Mouse (Mus musculus): Measurements from ENCODE around the gene Zbtb40. TPM values are rescaled to one million over a fixed set of nuclear protein-coding genes. Genes with fewer than 3 reads are reported as not detected.

The Zbtb40 gene
- polyA plus RNA-seq, 1 experiment from 2014 or later: 5.0 TPM

DNA sequence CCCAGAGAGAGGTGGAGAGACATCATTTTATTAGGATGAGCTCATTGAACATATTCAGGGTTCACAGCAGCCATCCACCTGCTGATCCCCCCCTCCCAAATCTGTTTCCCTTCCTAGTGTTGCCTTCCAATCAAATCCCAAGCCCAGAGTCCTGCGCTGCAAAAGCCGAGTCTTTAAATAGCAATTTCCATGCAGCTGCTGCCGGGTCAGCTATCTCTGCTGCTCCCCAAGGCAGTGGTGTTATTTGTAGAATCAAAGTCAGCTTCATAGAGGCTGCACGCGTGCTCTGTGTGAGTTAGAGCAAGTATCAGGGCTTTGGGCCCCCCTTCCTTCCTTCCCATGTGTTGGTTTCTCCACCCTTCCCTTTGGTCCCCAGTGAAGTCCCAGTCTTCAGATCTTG, 5.2 kb upstream of the Zbtb40 start:
- WGBS: 69% methylated on average over 5 of the region's 5 CpGs

DNA sequence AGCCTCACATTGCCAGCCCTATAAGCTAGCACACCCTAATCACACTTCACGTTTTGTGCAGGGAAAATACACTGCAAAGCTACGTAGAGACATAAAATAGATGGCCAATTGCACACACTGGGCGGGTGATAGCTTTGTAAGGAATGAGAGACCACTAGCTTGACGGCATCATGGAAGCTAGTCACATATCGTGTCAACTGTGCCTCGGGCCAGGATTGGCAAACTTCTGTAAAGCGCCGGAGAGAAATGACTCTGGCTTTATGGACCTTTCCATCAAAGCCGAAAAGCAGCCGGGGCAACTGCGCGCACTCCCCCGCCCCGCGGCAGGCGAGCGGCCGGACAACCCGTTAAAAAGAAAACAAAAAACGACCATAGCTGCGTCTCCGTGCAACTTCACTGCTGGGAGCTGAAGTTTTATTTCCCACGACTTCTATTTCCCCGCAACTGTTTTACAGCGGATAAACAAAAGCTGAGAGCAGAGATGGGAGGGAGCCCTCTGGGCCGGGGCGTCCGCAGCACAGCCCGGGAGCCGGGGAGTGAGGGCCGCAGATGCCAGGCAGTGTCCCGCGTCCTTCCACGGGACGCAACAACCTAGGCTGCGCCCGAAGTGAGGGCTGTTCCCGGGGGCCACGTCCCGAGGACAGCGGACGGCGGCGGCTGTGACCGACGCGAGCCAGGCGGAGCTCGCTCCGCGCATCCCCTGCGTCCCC, 606 bp downstream of the Zbtb40 start:
- peaks cover 12% of the 10 kb centered on the region for H3K9me3 ChIP-seq
- peak overlapping the region; percentile 74 for H3K4me2 ChIP-seq (replicated peaks)
- ATAC-seq (ENCODE audit: low FRiP score, low read depth): peak; percentile 65
- peak overlapping the region; percentile 48; the same call in 1 of the 2 replicates for H3K27ac ChIP-seq
- H3K27me3 ChIP-seq: peaks cover 34% of the 10 kb centered on the region
- peaks cover 27% of the 10 kb centered on the region for H3K4me1 ChIP-seq
- WGBS: under 1% methylated on average over 52 of the region's 52 CpGs
- H3K4me3 ChIP-seq: peak overlapping the region; percentile 81
- H3K9ac ChIP-seq: peak overlapping the region; percentile 80
- no peaks in the 10 kb centered on the region for H3K36me3 ChIP-seq

More for the DNA sequence above, 5.2 kb upstream of the Zbtb40 start:
- no peak overlapping the region for H3K27ac ChIP-seq
- no peak for ATAC-seq (ENCODE audit: low FRiP score, low read depth)
- H3K36me3 ChIP-seq: no peaks in the 10 kb centered on the region
- peaks cover 61% of the 10 kb centered on the region for H3K27me3 ChIP-seq
- H3K4me3 ChIP-seq: no peak overlapping the region
- peaks cover 12% of the 10 kb centered on the region for H3K9me3 ChIP-seq
- no peak overlapping the region for H3K4me2 ChIP-seq (replicated peaks)
- H3K9ac ChIP-seq: no peak overlapping the region
- H3K4me1 ChIP-seq: no peaks in the 10 kb centered on the region

DNA sequence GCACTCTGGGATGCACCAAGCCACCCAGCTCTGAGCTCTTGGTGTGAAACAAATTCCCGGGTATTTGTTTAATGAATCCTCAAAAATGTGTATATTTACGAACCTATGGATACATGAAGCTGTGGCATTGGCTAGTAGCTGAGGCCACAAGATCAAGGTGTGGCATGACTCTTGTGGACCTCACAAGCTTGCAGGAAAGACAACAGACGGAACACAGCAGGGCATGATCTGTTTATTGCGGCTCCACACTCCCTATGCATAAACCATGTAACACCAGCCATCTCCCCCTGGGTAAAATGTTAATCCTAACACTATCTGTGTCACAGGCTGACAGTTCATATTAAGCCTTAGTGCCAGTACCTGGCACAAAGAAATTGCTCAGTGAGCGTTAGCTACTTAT, 2.5 kb downstream of the Zbtb40 start:
- Histone ChIP-seq H3K9ac (no peak overlapping the region), H3K4me1 (peaks cover 42% of the 10 kb centered on the region), H3K27ac (no peak overlapping the region), H3K9me3 (peaks cover 12% of the 10 kb centered on the region), H3K36me3 (no peaks in the 10 kb centered on the region), H3K4me3 (no peak overlapping the region), H3K4me2 (replicated peaks) (no peak overlapping the region), H3K27me3 (peaks cover 17% of the 10 kb centered on the region)
- ATAC-seq (ENCODE audit: low FRiP score, low read depth): no peak
- whole genome bisulfite sequencing: 84% methylated on average over 5 of the region's 5 CpGs

DNA sequence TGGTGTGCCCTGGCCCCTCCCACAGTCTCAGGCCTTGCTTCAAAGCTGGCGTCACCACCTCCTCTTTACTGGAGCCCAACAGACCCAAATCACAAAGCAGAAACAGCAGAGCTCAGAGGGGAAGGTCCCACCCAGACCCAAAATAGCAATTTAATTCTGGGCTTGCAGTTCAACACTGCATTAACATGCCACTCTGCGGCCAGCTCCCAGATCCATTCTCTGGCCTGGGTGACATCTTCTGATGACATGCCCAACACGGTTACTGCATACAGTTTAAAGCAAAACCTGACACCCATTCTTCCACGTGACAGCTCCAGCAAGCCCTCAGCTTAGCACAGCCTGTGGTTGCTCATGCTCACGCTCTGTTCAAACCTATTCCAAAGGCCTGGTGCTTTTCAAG, 4.1 kb downstream of the Zbtb40 start:
- Histone ChIP-seq H3K9ac (no peak overlapping the region), H3K4me2 (replicated peaks) (peak overlapping the region; percentile 48)
- 27% methylated on average over 5 of the region's 5 CpGs for WGBS

DNA sequence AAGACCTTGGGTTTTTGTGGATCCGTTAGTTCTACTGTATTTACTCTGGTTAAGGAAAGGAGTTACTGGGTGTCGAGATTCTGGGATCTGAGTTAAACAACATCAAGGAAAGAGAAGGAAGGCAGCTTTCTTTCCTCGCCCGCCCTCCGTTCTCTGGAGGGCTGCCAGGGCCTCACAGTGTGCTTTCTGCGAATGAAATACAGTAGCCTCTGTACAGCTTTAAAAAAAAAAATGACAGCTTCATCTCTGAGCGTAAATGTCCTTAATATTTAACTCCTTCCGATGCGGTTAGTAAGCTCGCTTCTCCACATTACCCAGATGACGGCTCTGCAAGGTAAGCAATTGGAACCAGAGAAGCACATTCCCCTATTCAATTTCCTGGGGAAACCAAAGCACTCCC, 4.8 kb downstream of the Zbtb40 start:
- WGBS: 14% methylated on average over 11 of the region's 11 CpGs
- Histone ChIP-seq H3K36me3 (no peaks in the 10 kb centered on the region), H3K9me3 (no peaks in the 10 kb centered on the region), H3K9ac (no peak overlapping the region; the same call in 1 of the 2 replicates), H3K4me3 (peak overlapping the region; percentile 10; the same call in 1 of the 2 replicates), H3K27me3 (no peaks in the 10 kb centered on the region), H3K4me2 (replicated peaks) (peak overlapping the region; percentile 48), H3K27ac (no peak overlapping the region), H3K4me1 (peaks cover 46% of the 10 kb centered on the region)
- no peak for ATAC-seq (ENCODE audit: low FRiP score, low read depth)

More for the DNA sequence above, 4.1 kb downstream of the Zbtb40 start:
- Histone ChIP-seq H3K4me3 (peak overlapping the region; percentile 10; the same call in 1 of the 2 replicates), H3K27me3 (peaks cover under 1% of the 10 kb centered on the region), H3K27ac (no peak overlapping the region), H3K9me3 (peaks cover 6% of the 10 kb centered on the region), H3K36me3 (no peaks in the 10 kb centered on the region), H3K4me1 (peaks cover 43% of the 10 kb centered on the region)
- no peak for ATAC-seq (ENCODE audit: low FRiP score, low read depth)

DNA sequence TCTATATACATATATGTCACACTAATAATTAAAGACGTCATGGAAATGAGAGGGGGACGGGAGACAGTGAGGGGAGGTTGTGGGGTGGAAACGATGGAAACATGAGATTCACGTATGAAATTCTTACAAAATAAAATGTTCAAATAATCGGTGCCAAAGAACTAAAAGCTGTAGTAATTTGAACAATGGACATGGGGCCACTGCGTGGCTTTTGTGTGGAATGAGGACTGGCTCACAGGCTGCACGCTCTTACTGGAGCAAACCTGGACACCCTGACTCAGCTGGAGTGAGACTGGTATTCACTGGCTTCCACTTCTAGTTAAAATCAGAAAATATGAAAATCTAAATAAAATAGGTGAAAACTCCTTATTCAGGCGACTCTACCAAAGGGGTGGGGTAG, 6.6 kb downstream of the Zbtb40 start:
- Histone ChIP-seq H3K4me3 (no peak overlapping the region), H3K4me1 (peaks cover 57% of the 10 kb centered on the region), H3K9ac (no peak overlapping the region), H3K9me3 (no peaks in the 10 kb centered on the region), H3K27me3 (no peaks in the 10 kb centered on the region), H3K27ac (no peak overlapping the region), H3K4me2 (replicated peaks) (no peak overlapping the region), H3K36me3 (no peaks in the 10 kb centered on the region)
- 84% methylated on average over 8 of the region's 8 CpGs for WGBS
- ATAC-seq (ENCODE audit: low FRiP score, low read depth): no peak

DNA sequence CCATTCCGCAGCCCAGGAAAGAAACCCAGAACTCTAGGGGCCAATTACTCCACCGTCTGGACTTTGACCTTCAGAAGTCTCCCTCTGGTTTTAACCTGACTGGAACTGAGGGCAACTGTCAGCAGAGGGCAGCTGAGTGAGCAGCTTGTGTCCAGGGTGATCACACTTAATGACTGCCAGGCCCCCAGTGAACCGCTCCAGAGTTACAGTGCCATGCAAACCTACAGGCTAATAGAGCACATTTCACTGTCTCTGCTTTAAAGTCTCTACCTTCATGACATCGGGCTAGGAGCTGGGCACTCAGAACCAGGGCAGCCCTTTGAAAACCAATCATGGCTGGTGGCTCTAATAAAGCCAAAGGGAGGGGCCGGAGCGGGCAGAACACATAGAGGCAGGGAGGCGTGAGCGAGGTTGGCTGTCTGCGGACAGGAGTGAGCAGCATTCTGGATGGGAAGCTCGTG, 7.4 kb downstream of the Zbtb40 start:
- WGBS: 46% methylated on average over 10 of the region's 10 CpGs
- no peak for ATAC-seq (ENCODE audit: low FRiP score, low read depth)
- Histone ChIP-seq H3K27me3 (no peaks in the 10 kb centered on the region), H3K36me3 (no peaks in the 10 kb centered on the region), H3K4me3 (no peak overlapping the region), H3K27ac (no peak overlapping the region), H3K9ac (no peak overlapping the region), H3K4me2 (replicated peaks) (no peak overlapping the region), H3K9me3 (no peaks in the 10 kb centered on the region), H3K4me1 (peaks cover 57% of the 10 kb centered on the region)

DNA sequence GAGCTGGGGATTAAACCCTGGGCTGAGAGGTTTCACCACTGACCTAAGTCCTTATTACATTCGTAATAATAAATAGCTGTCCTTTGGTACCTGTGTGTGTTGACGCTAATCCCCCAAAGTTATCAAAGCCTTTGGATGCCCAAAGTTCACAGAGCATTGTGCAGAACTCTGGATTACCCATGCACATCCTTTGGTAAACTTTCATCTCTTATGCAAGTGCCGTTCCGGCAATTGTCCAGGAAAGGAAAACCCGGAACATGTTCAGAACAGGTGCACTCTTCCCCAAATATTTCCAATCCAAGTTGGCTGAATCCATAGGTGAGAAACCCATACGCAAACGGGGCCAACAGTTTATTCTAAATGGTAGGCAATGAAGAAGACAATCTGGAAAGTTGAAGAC, 9.2 kb downstream of the Zbtb40 start:
- no peak overlapping the region for H3K4me2 ChIP-seq (replicated peaks)
- H3K9me3 ChIP-seq: no peaks in the 10 kb centered on the region
- H3K4me1 ChIP-seq: peaks cover 49% of the 10 kb centered on the region
- no peak for ATAC-seq (ENCODE audit: low FRiP score, low read depth)
- no peak overlapping the region for H3K4me3 ChIP-seq
- H3K27ac ChIP-seq: no peak overlapping the region
- H3K9ac ChIP-seq: no peak overlapping the region
- WGBS: 94% methylated on average over 7 of the region's 7 CpGs
- H3K36me3 ChIP-seq: no peaks in the 10 kb centered on the region
- H3K27me3 ChIP-seq: no peaks in the 10 kb centered on the region

DNA sequence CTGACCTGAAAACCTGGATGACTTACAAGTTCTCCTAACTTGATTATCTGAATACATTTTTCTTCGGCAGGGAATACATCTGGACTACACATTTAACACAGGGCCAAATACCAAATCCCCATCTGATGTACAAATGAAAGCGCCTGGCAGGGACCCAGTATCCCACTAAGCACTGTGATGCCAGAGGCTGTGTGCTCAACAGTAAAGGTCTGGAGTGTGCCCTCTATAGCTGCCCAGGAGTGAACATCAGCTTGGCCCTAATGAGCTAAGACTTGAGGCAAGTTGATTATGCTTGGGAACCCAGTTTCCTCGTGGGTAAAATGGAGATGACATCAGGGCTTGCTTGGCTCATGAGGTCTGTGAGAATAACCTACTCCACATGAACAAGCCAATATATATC, 10.1 kb downstream of the Zbtb40 start:
- Histone ChIP-seq H3K27ac (no peak overlapping the region), H3K36me3 (no peaks in the 10 kb centered on the region), H3K9me3 (no peaks in the 10 kb centered on the region), H3K4me1 (peaks cover 45% of the 10 kb centered on the region), H3K4me3 (no peak overlapping the region), H3K27me3 (no peaks in the 10 kb centered on the region), H3K9ac (no peak overlapping the region), H3K4me2 (replicated peaks) (no peak overlapping the region)
- no peak for ATAC-seq (ENCODE audit: low FRiP score, low read depth)
- 50% methylated on average over 3 of the region's 3 CpGs for WGBS

DNA sequence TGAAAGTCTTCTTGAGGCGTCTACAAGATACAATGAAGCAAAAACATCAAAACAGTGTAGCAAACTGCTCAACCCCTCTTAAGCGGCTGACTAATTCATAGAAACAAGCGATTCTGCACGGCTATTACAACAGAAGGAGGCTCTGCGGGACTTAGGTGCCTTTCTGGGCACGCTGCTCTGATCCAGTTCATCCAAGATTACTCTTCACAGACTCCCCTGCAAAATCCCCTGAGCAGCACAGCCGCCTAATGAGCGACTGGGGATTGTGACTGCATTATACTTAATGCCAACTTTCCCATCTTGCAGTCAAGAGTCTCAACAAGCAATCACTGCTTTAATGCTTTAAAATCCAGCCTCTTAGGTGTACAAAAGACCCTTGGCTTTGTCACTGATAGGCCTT, 10.5 kb downstream of the Zbtb40 start:
- no peaks in the 10 kb centered on the region for H3K27me3 ChIP-seq
- no peak overlapping the region for H3K4me3 ChIP-seq
- H3K4me1 ChIP-seq: peaks cover 45% of the 10 kb centered on the region
- ATAC-seq (ENCODE audit: low FRiP score, low read depth): no peak
- H3K9ac ChIP-seq: no peak overlapping the region
- no peak overlapping the region for H3K4me2 ChIP-seq (replicated peaks)
- no peaks in the 10 kb centered on the region for H3K9me3 ChIP-seq
- H3K36me3 ChIP-seq: no peaks in the 10 kb centered on the region
- WGBS: 48% methylated on average over 8 of the region's 8 CpGs
- peak overlapping the region; percentile 44; the same call in 1 of the 2 replicates for H3K27ac ChIP-seq

DNA sequence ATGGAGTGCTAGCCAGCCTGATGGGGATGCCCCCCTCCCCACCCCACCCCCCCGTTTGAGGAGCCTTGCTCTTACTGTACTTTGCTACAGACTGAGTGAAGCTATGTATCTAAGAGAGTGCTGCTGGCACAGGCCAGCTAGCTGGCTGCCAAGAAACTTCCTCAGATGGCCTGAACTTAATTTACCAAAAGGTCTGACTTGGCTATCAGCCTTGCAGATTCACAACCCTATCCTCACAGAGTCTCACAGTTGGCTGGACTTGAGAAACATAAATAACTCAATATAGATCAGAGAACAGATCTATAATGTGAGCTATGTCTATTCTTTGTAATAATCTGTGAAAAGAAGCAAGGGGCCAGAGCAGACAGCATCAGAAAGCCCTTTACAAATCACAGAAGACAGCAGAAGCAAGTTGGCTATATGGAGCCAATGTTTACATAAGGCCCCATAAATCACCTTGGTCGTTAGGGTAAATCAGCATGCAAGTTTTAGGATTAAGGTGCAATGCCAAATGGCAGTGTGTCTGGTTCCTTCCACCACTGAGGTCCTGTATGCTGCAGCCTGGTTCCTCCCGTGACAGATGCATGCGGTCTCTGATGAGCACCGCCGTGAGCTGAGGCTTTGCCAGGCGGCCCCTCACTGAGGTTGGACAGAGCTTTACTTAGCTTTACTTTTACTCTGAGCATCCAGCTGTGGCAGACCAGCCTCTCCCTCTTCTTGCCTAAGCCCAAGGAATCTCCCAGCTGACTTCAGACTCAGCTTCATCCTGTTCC, 15.3 kb downstream of the Zbtb40 start:
- peaks cover 31% of the 10 kb centered on the region for H3K4me1 ChIP-seq
- H3K4me2 ChIP-seq (replicated peaks): no peak overlapping the region
- no peak overlapping the region for H3K9ac ChIP-seq
- H3K9me3 ChIP-seq: no peaks in the 10 kb centered on the region
- H3K27me3 ChIP-seq: no peaks in the 10 kb centered on the region
- no peaks in the 10 kb centered on the region for H3K36me3 ChIP-seq
- peak; percentile 44 for ATAC-seq (ENCODE audit: low FRiP score, low read depth)
- WGBS: 33% methylated on average over 7 of the region's 7 CpGs
- no peak overlapping the region for H3K4me3 ChIP-seq
- H3K27ac ChIP-seq: no peak overlapping the region

DNA sequence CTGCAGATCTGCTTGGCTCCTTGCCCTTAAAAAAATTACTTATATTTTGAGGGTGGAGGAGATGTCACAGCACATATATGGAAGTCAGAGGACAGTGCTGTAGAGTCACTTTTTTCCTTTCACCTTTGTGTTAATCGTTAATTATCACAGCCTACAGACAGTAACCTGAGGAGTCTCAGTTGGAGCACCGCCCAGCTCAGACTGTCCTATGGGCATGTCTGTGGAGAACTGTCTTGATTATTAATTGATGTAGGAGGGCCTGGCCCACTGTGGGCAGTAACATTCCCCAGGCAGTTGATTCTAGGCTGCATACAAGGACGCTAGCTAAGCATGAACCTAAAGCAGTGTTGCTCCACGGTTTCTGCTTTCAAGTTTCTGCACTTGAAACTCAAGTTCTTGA, 16.1 kb downstream of the Zbtb40 start:
- H3K4me2 ChIP-seq (replicated peaks): no peak overlapping the region
- peaks cover 22% of the 10 kb centered on the region for H3K4me1 ChIP-seq
- no peaks in the 10 kb centered on the region for H3K36me3 ChIP-seq
- no peaks in the 10 kb centered on the region for H3K9me3 ChIP-seq
- no peak for ATAC-seq (ENCODE audit: low FRiP score, low read depth)
- no peak overlapping the region for H3K9ac ChIP-seq
- H3K27ac ChIP-seq: no peak overlapping the region
- 87% methylated on average over 4 of the region's 4 CpGs for WGBS
- no peak overlapping the region for H3K4me3 ChIP-seq
- H3K27me3 ChIP-seq: no peaks in the 10 kb centered on the region

Measured in limb, embryonic 13.5 days (tissue).